Mouse (Mus musculus): ENCODE results near the gene Naa80. TPM values are rescaled to one million over a fixed set of nuclear protein-coding genes. Genes with fewer than 3 reads are reported as not detected.
A peak's percentile ranks its signal among the peaks of the same experiment; 100 is the strongest.

Naa80 gene
- polyA plus RNA-seq, 1 experiment from 2014 or later = 21.8 TPM

DNA sequence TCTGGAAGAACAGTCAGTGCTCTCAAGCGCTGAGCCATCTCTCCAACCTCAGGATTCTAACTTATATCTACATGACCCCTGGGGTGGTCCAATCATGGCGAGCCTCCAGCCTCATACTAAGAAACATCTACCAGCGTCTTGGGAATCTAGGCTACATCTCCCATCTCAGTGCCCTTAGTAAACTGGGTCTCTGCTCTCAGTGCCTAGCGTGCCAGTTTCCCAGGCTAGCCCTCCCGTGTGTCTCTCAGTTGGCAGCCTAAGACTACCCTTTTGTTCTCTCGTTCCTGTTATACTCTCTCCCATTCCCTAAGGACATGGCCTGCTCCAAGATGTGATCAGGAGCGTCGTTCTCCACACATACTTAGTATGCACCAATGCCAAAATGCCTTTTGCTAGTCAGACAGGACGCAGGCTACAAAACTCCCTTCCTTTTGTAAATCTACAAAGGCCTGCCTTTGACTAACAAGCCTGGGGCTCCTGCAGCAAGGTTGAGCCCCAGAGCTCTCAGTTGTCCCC, 52.7 kb downstream of the Naa80 start:
- Histone ChIP-seq H3K36me3 (ENCODE audit: insufficient read depth, low read length) (0 out of 2 replicates have a peak, but pooled peaks cover 8% of the 10 kb centered on the region), H3K27me3 (ENCODE audit: insufficient read depth, low read length) (no peaks in the 10 kb centered on the region), H3K4me2 (replicated peaks; ENCODE audit: low read depth, low read length) (peak overlapping the region; percentile 98; the same call in 1 of the 2 replicates), H3K4me3 (ENCODE audit: low read length) (0 out of 2 replicates have a peak overlapping the region, but pooled peaks have one; percentile 94), H3K27ac (ENCODE audit: low read length) (peak overlapping the region; percentile 94), H3K4me1 (ENCODE audit: insufficient read depth, low read length) (peaks cover 79% of the 10 kb centered on the region), H3K9ac (replicated peaks; ENCODE audit: low read length) (peak overlapping the region; percentile 94), H3K9me3 (ENCODE audit: low read length) (no peaks in the 10 kb centered on the region)
- WGBS = 70% methylated on average over 9 of the region's 9 CpGs
- ATAC-seq (ENCODE audit: low FRiP score, low TSS enrichment) = no peak

DNA sequence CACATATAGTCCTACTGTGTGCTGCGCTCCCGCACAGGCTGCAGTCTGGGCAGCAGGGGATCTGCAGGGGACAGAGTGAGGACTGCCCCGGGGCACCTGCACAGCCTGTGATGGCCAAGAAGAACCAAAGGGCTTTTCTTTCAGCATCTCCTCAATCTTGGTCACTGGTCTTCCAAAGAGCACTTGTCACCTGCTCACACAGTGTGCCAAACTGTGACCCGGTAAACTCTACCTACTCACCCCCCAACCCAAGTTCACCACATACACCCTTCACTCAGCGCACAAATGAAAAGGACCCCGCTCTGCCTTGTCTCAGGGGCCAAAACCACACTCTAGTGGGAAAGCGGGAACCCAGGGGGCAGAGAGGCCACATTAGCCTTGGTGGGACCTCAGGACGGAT, 53.2 kb downstream of the Naa80 start:
- H3K4me1 ChIP-seq (ENCODE audit: insufficient read depth, low read length) = peaks cover 74% of the 10 kb centered on the region
- ATAC-seq (ENCODE audit: low FRiP score, low TSS enrichment) = no peak
- H3K4me3 ChIP-seq (ENCODE audit: low read length) = peak overlapping the region; percentile 94
- WGBS = 91% methylated on average over 8 of the region's 8 CpGs
- H3K9me3 ChIP-seq (ENCODE audit: low read length) = no peaks in the 10 kb centered on the region
- H3K27ac ChIP-seq (ENCODE audit: low read length) = peak overlapping the region; percentile 94
- peak overlapping the region; percentile 94 for H3K9ac ChIP-seq (replicated peaks; ENCODE audit: low read length)
- H3K27me3 ChIP-seq (ENCODE audit: insufficient read depth, low read length) = no peaks in the 10 kb centered on the region
- H3K36me3 ChIP-seq (ENCODE audit: insufficient read depth, low read length) = 0 out of 2 replicates have a peak, but pooled peaks cover 8% of the 10 kb centered on the region
- peak overlapping the region; percentile 98 for H3K4me2 ChIP-seq (replicated peaks; ENCODE audit: low read depth, low read length)

DNA sequence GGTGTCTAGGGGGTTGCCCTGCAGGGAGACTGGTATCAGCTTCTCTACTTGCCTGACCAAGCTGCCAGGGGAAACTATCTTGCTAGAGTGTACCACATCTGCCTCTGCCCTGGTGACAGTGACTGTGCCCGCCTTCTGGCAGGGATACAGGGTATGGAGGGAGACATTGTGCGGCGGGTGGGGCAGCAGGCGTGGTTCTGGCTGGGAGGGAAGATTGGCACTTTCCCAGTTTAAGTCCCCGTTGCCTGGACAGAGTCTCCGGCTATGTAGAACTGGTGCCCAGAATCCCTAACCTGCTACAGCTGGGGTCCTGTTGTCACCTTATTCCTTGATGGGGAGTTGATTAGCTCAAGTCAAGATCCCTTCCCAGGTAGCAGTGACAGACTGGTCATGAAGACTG, 53.8 kb downstream of the Naa80 start:
- Histone ChIP-seq H3K27ac (ENCODE audit: low read length) (peak overlapping the region; percentile 94), H3K4me2 (replicated peaks; ENCODE audit: low read depth, low read length) (peak overlapping the region; percentile 98), H3K9ac (replicated peaks; ENCODE audit: low read length) (peak overlapping the region; percentile 94), H3K4me1 (ENCODE audit: insufficient read depth, low read length) (peaks cover 72% of the 10 kb centered on the region), H3K36me3 (ENCODE audit: insufficient read depth, low read length) (0 out of 2 replicates have a peak, but pooled peaks cover 7% of the 10 kb centered on the region), H3K9me3 (ENCODE audit: low read length) (no peaks in the 10 kb centered on the region), H3K4me3 (ENCODE audit: low read length) (peak overlapping the region; percentile 94), H3K27me3 (ENCODE audit: insufficient read depth, low read length) (no peaks in the 10 kb centered on the region)
- no peak for ATAC-seq (ENCODE audit: low FRiP score, low TSS enrichment)
- WGBS = 66% methylated on average over 6 of the region's 6 CpGs

DNA sequence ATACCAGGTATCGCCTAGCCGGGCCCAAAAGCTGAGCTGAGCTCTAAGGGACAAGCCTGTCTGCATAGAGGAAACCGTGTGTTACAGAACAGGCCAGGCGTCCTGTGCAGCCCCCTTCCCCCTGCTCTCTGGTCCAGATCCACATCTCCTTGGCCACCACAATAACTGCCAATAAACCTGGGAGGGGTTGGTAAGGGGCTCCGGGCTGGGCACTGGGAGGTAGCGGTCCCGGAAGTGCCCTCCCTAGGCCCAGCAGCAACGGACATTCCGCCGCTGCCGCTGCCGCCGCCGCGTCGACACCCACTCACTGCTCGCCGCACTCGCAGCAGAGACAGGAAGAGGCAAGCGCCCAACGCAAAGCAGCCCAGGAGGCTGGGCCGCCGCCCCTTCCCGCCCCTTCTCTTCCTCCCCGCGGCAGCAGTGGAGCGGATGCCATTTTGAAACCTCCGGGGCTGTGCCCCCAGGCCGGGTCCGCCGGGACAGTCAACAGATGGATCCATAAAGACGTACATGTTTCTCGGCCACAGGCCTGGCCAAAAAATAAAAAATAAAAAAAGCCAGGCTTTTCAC, 54.5 kb downstream of the Naa80 start:
- Histone ChIP-seq H3K27ac (ENCODE audit: low read length) (peak overlapping the region; percentile 94), H3K9ac (replicated peaks; ENCODE audit: low read length) (peak overlapping the region; percentile 94), H3K4me3 (ENCODE audit: low read length) (peak overlapping the region; percentile 94), H3K4me1 (ENCODE audit: insufficient read depth, low read length) (peaks cover 66% of the 10 kb centered on the region), H3K4me2 (replicated peaks; ENCODE audit: low read depth, low read length) (peak overlapping the region; percentile 98), H3K27me3 (ENCODE audit: insufficient read depth, low read length) (no peaks in the 10 kb centered on the region), H3K9me3 (ENCODE audit: low read length) (no peaks in the 10 kb centered on the region), H3K36me3 (ENCODE audit: insufficient read depth, low read length) (0 out of 2 replicates have a peak, but pooled peaks cover 3% of the 10 kb centered on the region)
- ATAC-seq (ENCODE audit: low FRiP score, low TSS enrichment) = peak; percentile 40; the same call in 1 of the 2 replicates
- under 1% methylated on average over 33 of the region's 33 CpGs for WGBS

Other genes starting within 250 kb of the Naa80 start
- gene Hemk1, start 240.5 kb upstream of the Naa80 start, polyA plus RNA-seq (2015; fragmentation: Nextera tagmentation; extraction: Ambion mirVana) = 12.6 and 13.2 TPM in 2 replicates
- gene 6430571L13Rik, start 238.3 kb upstream of the Naa80 start, polyA plus RNA-seq (2015; fragmentation: Nextera tagmentation; extraction: Ambion mirVana) = 0.82 and 1.2 TPM in 2 replicates
- 0.74 and 0.95 TPM in 2 replicates for gene Cacna2d2, start 179.3 kb upstream of the Naa80 start, polyA plus RNA-seq (2015; fragmentation: Nextera tagmentation; extraction: Ambion mirVana)
- 49.7 and 51.0 TPM in 2 replicates for gene Tmem115, start 44.9 kb upstream of the Naa80 start, polyA plus RNA-seq (2015; fragmentation: Nextera tagmentation; extraction: Ambion mirVana)
- 35.8 and 39.0 TPM in 2 replicates for gene Cyb561d2, start 36.7 kb upstream of the Naa80 start, polyA plus RNA-seq (2015; fragmentation: Nextera tagmentation; extraction: Ambion mirVana)
- 57.0 and 59.0 TPM in 2 replicates for gene Nprl2, start 36.7 kb upstream of the Naa80 start, polyA plus RNA-seq (2015; fragmentation: Nextera tagmentation; extraction: Ambion mirVana)
- gene Zmynd10, start 31.6 kb upstream of the Naa80 start, polyA plus RNA-seq (2015; fragmentation: Nextera tagmentation; extraction: Ambion mirVana) = 3.3 and 3.9 TPM in 2 replicates
- 66.8 and 68.9 TPM in 2 replicates for gene Rassf1, start 27.3 kb upstream of the Naa80 start, polyA plus RNA-seq (2015; fragmentation: Nextera tagmentation; extraction: Ambion mirVana)
- gene Tusc2, start 15.6 kb upstream of the Naa80 start, polyA plus RNA-seq (2015; fragmentation: Nextera tagmentation; extraction: Ambion mirVana) = 45.3 and 48.0 TPM in 2 replicates
- gene Hyal2, start 10.9 kb upstream of the Naa80 start, polyA plus RNA-seq (2015; fragmentation: Nextera tagmentation; extraction: Ambion mirVana) = 131 and 132 TPM in 2 replicates
- 10.6 and 12.3 TPM in 2 replicates for gene Hyal1, start 2.0 kb upstream of the Naa80 start, polyA plus RNA-seq (2015; fragmentation: Nextera tagmentation; extraction: Ambion mirVana)
- gene Hyal3, start 1.9 kb downstream of the Naa80 start, polyA plus RNA-seq (2015; fragmentation: Nextera tagmentation; extraction: Ambion mirVana) = 1.3 and 1.6 TPM in 2 replicates
- 60.7 and 64.3 TPM in 2 replicates for gene Ifrd2, start 8.8 kb downstream of the Naa80 start, polyA plus RNA-seq (2015; fragmentation: Nextera tagmentation; extraction: Ambion mirVana)
- 31.3 TPM in 2 replicates for gene Sema3b, start 30.3 kb downstream of the Naa80 start, polyA plus RNA-seq (2015; fragmentation: Nextera tagmentation; extraction: Ambion mirVana)
- 447 and 455 TPM in 2 replicates for gene Gnai2, start 56.5 kb downstream of the Naa80 start, polyA plus RNA-seq (2015; fragmentation: Nextera tagmentation; extraction: Ambion mirVana)
- 12.4 and 12.9 TPM in 2 replicates for gene Slc38a3, start 90.6 kb downstream of the Naa80 start, polyA plus RNA-seq (2015; fragmentation: Nextera tagmentation; extraction: Ambion mirVana)
- 2.8 and 3.0 TPM in 2 replicates for gene Gnat1, start 100.8 kb downstream of the Naa80 start, polyA plus RNA-seq (2015; fragmentation: Nextera tagmentation; extraction: Ambion mirVana)
- gene Sema3f, start 131.6 kb downstream of the Naa80 start, polyA plus RNA-seq (2015; fragmentation: Nextera tagmentation; extraction: Ambion mirVana) = 20.9 and 25.7 TPM in 2 replicates
- gene Rbm5, start 192.1 kb downstream of the Naa80 start, polyA plus RNA-seq (2015; fragmentation: Nextera tagmentation; extraction: Ambion mirVana) = 203 and 214 TPM in 2 replicates

Measured in kidney, embryonic 16.5 days (tissue).